Mouse (Mus musculus): Measurements from ENCODE around the gene Sec31b. TPM values are rescaled to one million over a fixed set of nuclear protein-coding genes. Genes with fewer than 3 reads are reported as not detected.
A peak's percentile ranks its signal among the peaks of the same experiment; 100 is the strongest.

Gene Sec31b
- polyA plus RNA-seq, 1 experiment from 2014 or later: 0.19 TPM

DNA sequence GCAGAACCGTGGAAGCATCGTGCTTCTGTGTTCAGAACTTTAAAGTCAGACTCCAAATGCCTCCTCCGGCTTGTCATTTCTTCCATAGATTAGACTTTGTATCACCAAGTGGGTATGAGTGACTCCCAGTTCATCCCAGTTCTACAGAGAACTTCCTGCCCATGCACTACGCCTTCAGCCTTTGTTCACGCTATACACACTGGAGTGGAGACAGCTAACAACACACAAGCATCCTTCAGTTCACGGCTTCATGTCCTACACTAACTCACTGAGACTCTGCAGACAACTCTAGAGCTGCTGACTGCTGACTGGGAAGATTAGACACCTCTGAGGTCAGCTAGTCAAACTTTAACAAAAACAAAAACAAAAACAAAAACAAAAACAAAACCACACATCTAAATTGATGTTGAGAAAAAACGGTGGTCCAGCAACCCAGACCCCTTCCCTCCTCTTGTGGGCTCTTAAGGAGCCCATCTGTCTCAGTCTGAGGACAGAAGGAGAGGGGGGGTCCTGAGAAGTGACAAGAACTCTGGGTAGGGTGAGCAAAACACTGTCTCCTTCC is 31.7 kb downstream of the Sec31b start:
- 36% methylated on average over 7 of the region's 7 CpGs for WGBS
- Histone ChIP-seq H3K4me1 (replicated peaks; ENCODE audit: control insufficient read depth, insufficient read depth) (no peaks in the 10 kb centered on the region; the same call in 1 of the 2 replicates), H3K27me3 (ENCODE audit: control insufficient read depth, insufficient read depth, low read length) (peaks cover 11% of the 10 kb centered on the region; the same call in 1 of the 2 replicates), H3K27ac (replicated peaks) (no peak overlapping the region), H3K9ac (ENCODE audit: low read length) (no peak overlapping the region), H3K4me2 (replicated peaks; ENCODE audit: low read depth) (no peak overlapping the region), H3K4me3 (ENCODE audit: low read depth, low read length) (no peak overlapping the region), H3K9me3 (ENCODE audit: control insufficient read depth, low read length) (no peaks in the 10 kb centered on the region), H3K36me3 (ENCODE audit: control insufficient read depth, insufficient read depth, low read length) (no peaks in the 10 kb centered on the region)
- no peak for ATAC-seq (ENCODE audit: low FRiP score, low TSS enrichment)
- DNase-seq (ENCODE audit: low spot score): no peak
- no peak for TF ChIP-seq CTCF (IDR thresholded peaks at IDR 0.05; ENCODE audit: low read depth)
- no peak for TF ChIP-seq EP300 (optimal IDR thresholded peaks at IDR 0.05)

DNA sequence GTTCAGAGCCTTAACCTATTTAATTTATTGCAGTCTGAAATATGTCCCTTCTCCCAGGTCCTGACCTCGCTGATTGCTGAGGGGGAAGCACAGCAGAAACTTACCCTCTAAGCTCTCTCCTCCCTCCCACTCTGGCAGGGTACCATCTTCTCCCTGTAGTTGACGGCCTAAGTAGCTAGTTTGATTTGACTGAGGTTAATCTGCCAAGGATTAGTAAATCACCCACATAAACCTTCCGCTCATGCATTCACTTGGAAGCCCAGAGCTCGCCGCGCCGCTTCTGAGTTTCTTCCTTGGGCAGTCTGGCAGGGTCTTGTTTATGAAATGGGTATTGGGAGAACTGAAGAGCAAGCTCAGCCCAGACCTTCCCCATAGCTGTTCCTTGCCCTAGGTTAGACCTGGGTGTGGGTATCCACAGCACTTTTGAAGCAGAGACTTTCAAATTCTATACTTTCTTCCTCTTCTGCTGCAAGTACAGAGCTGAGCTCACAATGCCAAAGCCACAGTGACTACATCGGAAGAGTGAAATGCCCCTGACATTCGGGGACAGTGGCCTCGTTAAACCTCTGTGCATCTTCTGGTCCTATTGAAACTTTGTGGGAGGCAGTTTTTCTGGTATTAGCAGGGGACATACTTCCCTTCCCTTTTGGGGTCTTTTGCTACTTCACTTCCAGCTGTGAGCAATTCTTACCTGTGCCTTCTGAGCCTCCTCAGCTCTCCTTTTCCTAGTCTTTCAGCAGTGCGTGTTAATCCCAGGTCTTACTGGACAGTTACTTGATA is 32.4 kb downstream of the Sec31b start:
- Histone ChIP-seq H3K4me3 (ENCODE audit: low read depth, low read length) (no peak overlapping the region), H3K36me3 (ENCODE audit: control insufficient read depth, insufficient read depth, low read length) (no peaks in the 10 kb centered on the region), H3K27me3 (ENCODE audit: control insufficient read depth, insufficient read depth, low read length) (peaks cover 11% of the 10 kb centered on the region; the same call in 1 of the 2 replicates), H3K9ac (ENCODE audit: low read length) (no peak overlapping the region), H3K4me1 (replicated peaks; ENCODE audit: control insufficient read depth, insufficient read depth) (no peaks in the 10 kb centered on the region; the same call in 1 of the 2 replicates), H3K27ac (replicated peaks) (no peak overlapping the region), H3K4me2 (replicated peaks; ENCODE audit: low read depth) (no peak overlapping the region), H3K9me3 (ENCODE audit: control insufficient read depth, low read length) (no peaks in the 10 kb centered on the region)
- ATAC-seq (ENCODE audit: low FRiP score, low TSS enrichment): no peak
- TF ChIP-seq EP300 (optimal IDR thresholded peaks at IDR 0.05) (no peak), CTCF (IDR thresholded peaks at IDR 0.05; ENCODE audit: low read depth) (no peak)
- no peak for DNase-seq (ENCODE audit: low spot score)
- 42% methylated on average over 11 of the region's 11 CpGs for WGBS

DNA sequence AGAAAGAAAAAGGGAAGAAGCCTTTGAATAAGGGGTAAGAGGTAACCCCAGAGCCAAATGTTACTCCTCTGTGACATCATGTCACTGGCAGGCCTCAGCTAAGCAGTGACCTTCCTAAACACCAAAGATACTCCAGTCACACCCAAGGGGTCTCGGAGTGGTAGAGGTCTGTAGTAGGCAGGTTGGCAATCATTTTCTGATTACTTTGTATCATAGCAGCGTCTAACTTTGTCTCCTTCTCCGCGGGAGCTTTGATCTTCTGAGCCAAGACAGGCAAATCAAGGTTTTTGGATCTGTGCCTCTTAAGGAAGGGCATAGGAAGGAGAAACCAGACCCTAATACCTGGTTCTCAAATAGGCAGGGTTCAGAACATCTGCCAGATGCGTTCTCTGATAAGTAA is 33.1 kb downstream of the Sec31b start:
- Histone ChIP-seq H3K27me3 (ENCODE audit: control insufficient read depth, insufficient read depth, low read length) (peaks cover 11% of the 10 kb centered on the region; the same call in 1 of the 2 replicates), H3K4me1 (replicated peaks; ENCODE audit: control insufficient read depth, insufficient read depth) (no peaks in the 10 kb centered on the region; the same call in 1 of the 2 replicates), H3K36me3 (ENCODE audit: control insufficient read depth, insufficient read depth, low read length) (no peaks in the 10 kb centered on the region), H3K4me3 (ENCODE audit: low read depth, low read length) (no peak overlapping the region), H3K27ac (replicated peaks) (no peak overlapping the region), H3K9ac (ENCODE audit: low read length) (no peak overlapping the region), H3K4me2 (replicated peaks; ENCODE audit: low read depth) (no peak overlapping the region), H3K9me3 (ENCODE audit: control insufficient read depth, low read length) (no peaks in the 10 kb centered on the region)
- ATAC-seq (ENCODE audit: low FRiP score, low TSS enrichment) (no peak), DNase-seq (ENCODE audit: low spot score) (no peak)
- no peak for TF ChIP-seq EP300 (optimal IDR thresholded peaks at IDR 0.05)
- TF ChIP-seq CTCF (IDR thresholded peaks at IDR 0.05; ENCODE audit: low read depth): no peak
- WGBS: 61% methylated on average over 5 of the region's 5 CpGs

DNA sequence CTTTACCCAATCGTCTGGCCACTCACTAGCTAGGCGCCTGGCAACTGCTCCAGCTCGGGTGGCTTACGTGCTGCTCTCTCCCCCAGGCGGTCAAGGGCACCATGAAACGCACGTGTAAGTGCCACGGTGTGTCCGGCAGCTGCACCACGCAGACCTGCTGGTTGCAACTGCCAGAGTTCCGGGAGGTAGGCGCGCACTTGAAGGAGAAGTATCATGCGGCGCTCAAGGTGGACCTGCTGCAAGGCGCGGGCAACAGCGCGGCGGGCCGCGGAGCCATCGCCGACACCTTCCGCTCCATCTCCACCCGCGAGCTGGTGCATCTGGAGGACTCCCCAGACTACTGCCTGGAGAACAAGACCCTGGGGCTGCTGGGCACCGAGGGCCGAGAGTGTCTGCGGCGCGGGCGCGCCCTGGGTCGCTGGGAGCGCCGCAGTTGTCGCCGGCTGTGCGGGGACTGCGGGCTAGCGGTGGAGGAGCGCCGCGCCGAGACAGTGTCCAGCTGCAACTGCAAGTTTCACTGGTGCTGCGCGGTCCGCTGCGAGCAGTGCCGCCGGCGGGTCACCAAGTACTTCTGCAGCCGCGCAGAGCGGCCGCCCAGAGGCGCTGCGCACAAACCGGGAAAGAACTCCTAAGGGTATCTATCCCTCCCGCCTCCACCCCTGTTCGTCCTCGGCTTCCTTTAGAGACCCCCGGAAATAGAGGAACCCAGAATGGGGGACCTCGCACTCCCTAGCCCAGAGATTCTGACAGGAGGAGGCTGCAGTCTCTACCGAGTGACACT is 34.0 kb downstream of the Sec31b start:
- H3K27ac ChIP-seq (replicated peaks): no peak overlapping the region
- peak overlapping the region; percentile 71 for H3K4me2 ChIP-seq (replicated peaks; ENCODE audit: low read depth)
- H3K4me1 ChIP-seq (replicated peaks; ENCODE audit: control insufficient read depth, insufficient read depth): no peaks in the 10 kb centered on the region; the same call in 1 of the 2 replicates
- H3K27me3 ChIP-seq (ENCODE audit: control insufficient read depth, insufficient read depth, low read length): peaks cover 11% of the 10 kb centered on the region; the same call in 1 of the 2 replicates
- DNase-seq (ENCODE audit: low spot score) (peak; percentile 26), ATAC-seq (ENCODE audit: low FRiP score, low TSS enrichment) (no peak)
- WGBS: 3% methylated on average over 66 of the region's 66 CpGs
- TF ChIP-seq EP300 (optimal IDR thresholded peaks at IDR 0.05): no peak
- peak; percentile 40; the same call in 1 of the 2 replicates for TF ChIP-seq CTCF (IDR thresholded peaks at IDR 0.05; ENCODE audit: low read depth)
- peak overlapping the region; percentile 41 for H3K4me3 ChIP-seq (ENCODE audit: low read depth, low read length)
- no peak overlapping the region for H3K9ac ChIP-seq (ENCODE audit: low read length)
- no peaks in the 10 kb centered on the region for H3K9me3 ChIP-seq (ENCODE audit: control insufficient read depth, low read length)
- H3K36me3 ChIP-seq (ENCODE audit: control insufficient read depth, insufficient read depth, low read length): no peaks in the 10 kb centered on the region

DNA sequence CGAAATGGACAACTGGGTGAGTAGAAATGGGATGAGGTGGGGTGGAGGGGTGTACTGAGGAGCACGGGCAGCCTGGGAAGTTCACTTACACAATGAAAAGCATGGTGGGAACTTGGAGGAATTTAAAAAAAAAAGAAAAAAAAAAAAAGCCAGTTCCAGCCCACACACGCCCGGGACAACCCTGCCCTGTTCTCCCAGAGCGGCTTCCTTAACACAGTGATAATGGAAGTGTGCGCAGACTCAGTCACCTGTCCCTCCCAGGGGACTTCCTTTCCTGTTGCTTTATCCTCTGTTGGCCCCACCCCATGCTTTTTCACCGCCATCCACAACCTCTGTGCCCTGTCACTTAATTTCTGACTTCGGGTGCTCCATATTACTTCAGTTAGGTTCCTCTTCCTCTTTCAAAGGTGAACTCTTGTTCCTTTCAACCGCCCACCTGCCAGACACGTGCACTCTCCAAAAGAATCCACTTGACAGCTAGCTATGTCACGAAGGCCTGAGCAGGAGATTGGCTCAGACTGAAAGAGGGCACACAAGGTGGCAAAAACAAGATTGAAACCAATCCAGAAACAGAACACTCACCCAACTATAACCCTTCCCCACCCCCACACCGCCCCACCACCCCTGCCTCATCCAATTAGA is 35.0 kb downstream of the Sec31b start:
- Histone ChIP-seq H3K27ac (replicated peaks) (no peak overlapping the region), H3K9me3 (ENCODE audit: control insufficient read depth, low read length) (no peaks in the 10 kb centered on the region), H3K4me3 (ENCODE audit: low read depth, low read length) (peak overlapping the region; percentile 1; the same call in 1 of the 2 replicates), H3K9ac (ENCODE audit: low read length) (no peak overlapping the region), H3K4me1 (replicated peaks; ENCODE audit: control insufficient read depth, insufficient read depth) (no peaks in the 10 kb centered on the region; the same call in 1 of the 2 replicates), H3K36me3 (ENCODE audit: control insufficient read depth, insufficient read depth, low read length) (no peaks in the 10 kb centered on the region), H3K27me3 (ENCODE audit: control insufficient read depth, insufficient read depth, low read length) (peaks cover 11% of the 10 kb centered on the region; the same call in 1 of the 2 replicates), H3K4me2 (replicated peaks; ENCODE audit: low read depth) (peak overlapping the region; percentile 71; the same call in 1 of the 2 replicates)
- 12% methylated on average over 12 of the region's 12 CpGs for WGBS
- TF ChIP-seq EP300 (optimal IDR thresholded peaks at IDR 0.05) (no peak), CTCF (IDR thresholded peaks at IDR 0.05; ENCODE audit: low read depth) (no peak)
- no peak for DNase-seq (ENCODE audit: low spot score)
- no peak for ATAC-seq (ENCODE audit: low FRiP score, low TSS enrichment)
